Mouse (Mus musculus): ENCODE measurements at regions not wholly inside any gene's neighbourhood (a gene's known extent, or its start where the extent isn't known, plus 50 kb on each side); places are given as distances from the start of the nearest gene placed in this dataset.

DNA sequence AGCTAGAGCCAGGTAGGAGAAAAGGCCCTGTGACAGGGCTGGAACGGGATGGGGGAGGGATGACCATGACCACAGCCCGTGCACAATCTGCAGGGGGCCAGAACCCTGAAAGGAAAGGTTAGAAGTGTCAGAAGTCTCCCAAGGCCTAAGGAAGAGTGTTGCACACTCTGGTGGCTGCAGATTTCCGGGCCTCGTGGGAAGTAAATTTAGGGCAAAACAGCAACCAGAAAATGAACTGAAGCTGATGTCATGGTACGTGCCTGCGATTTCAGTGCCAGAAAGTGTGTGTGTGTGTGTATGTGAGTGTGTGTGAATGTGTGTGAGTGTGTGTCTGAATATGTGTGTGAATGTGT, 93.7 kb downstream of the Mn1 start:
- Histone ChIP-seq H3K27me3 (ENCODE audit: control insufficient read depth, insufficient read depth, low read length) (0 out of 2 replicates have a peak, but pooled peaks cover 32% of the 10 kb centered on the region), H3K27ac (ENCODE audit: low read depth) (no peak overlapping the region; the same call in 1 of the 2 replicates), H3K9ac (replicated peaks; ENCODE audit: low read depth, low read length) (no peak overlapping the region), H3K9me3 (replicated peaks; ENCODE audit: control insufficient read depth, low read length) (no peaks in the 10 kb centered on the region), H3K36me3 (replicated peaks; ENCODE audit: control insufficient read depth, insufficient read depth, low read length) (no peaks in the 10 kb centered on the region), H3K4me1 (ENCODE audit: control insufficient read depth, insufficient read depth) (peaks cover 33% of the 10 kb centered on the region), H3K4me3 (ENCODE audit: low read depth, low read length) (no peak overlapping the region), H3K4me2 (ENCODE audit: low read depth, low read length) (no peak overlapping the region)
- ATAC-seq (ENCODE audit: insufficient read depth, low read depth) (no peak), DNase-seq (ENCODE audit: low spot score) (no peak)
- WGBS, result 67% methylated on average over 6 of the region's 6 CpGs
- TF ChIP-seq EP300 (IDR thresholded peaks at IDR 0.05; ENCODE audit: low read depth) (no peak), CTCF (IDR thresholded peaks at IDR 0.05; ENCODE audit: low read depth) (no peak)

DNA sequence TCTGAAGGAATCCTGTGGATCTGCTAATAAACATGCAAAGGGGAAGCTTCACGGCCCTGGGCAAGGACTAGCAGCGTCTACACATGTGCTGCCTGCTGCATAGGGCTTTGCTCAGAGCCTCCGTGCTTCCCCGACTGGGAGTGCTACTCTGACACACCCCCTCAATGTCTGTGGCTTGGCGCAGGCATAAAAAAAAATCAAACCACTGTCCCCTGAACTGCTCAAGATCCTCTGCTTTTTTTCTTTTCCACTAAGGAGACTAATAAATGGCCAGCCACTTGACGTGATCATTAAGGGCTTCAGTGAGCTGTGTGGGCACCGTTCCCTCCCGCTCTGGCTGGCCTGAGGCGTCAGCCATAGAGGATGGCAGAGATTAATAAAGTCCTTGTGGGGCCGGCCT, 94.8 kb downstream of the Mn1 start:
- no peaks in the 10 kb centered on the region for H3K9me3 ChIP-seq (replicated peaks; ENCODE audit: control insufficient read depth, low read length)
- no peak overlapping the region for H3K27ac ChIP-seq (ENCODE audit: low read depth)
- 0 out of 2 replicates have a peak, but pooled peaks cover 32% of the 10 kb centered on the region for H3K27me3 ChIP-seq (ENCODE audit: control insufficient read depth, insufficient read depth, low read length)
- no peak for ATAC-seq (ENCODE audit: insufficient read depth, low read depth)
- H3K4me1 ChIP-seq (ENCODE audit: control insufficient read depth, insufficient read depth), result peaks cover 21% of the 10 kb centered on the region
- no peak overlapping the region for H3K4me3 ChIP-seq (ENCODE audit: low read depth, low read length)
- no peak overlapping the region for H3K9ac ChIP-seq (replicated peaks; ENCODE audit: low read depth, low read length)
- DNase-seq (ENCODE audit: low spot score), result no peak
- WGBS, result 29% methylated on average over 10 of the region's 10 CpGs
- H3K4me2 ChIP-seq (ENCODE audit: low read depth, low read length), result no peak overlapping the region
- TF ChIP-seq EP300 (IDR thresholded peaks at IDR 0.05; ENCODE audit: low read depth) (no peak), CTCF (IDR thresholded peaks at IDR 0.05; ENCODE audit: low read depth) (no peak)
- H3K36me3 ChIP-seq (replicated peaks; ENCODE audit: control insufficient read depth, insufficient read depth, low read length), result no peaks in the 10 kb centered on the region

- Histone ChIP-seq H3K27ac (ENCODE audit: low read depth) (no peak overlapping the region), H3K4me2 (ENCODE audit: low read depth, low read length) (no peak overlapping the region), H3K9me3 (replicated peaks; ENCODE audit: control insufficient read depth, low read length) (no peaks in the 10 kb centered on the region), H3K27me3 (ENCODE audit: control insufficient read depth, insufficient read depth, low read length) (0 out of 2 replicates have a peak, but pooled peaks cover 32% of the 10 kb centered on the region), H3K36me3 (replicated peaks; ENCODE audit: control insufficient read depth, insufficient read depth, low read length) (no peaks in the 10 kb centered on the region), H3K4me1 (ENCODE audit: control insufficient read depth, insufficient read depth) (peaks cover 10% of the 10 kb centered on the region; the same call in 1 of the 2 replicates), H3K9ac (replicated peaks; ENCODE audit: low read depth, low read length) (no peak overlapping the region), H3K4me3 (ENCODE audit: low read depth, low read length) (no peak overlapping the region)
- ATAC-seq (ENCODE audit: insufficient read depth, low read depth), result no peak
- TF ChIP-seq CTCF (IDR thresholded peaks at IDR 0.05; ENCODE audit: low read depth) (no peak), EP300 (IDR thresholded peaks at IDR 0.05; ENCODE audit: low read depth) (no peak)
- 53% methylated on average over 6 of the region's 6 CpGs for WGBS
- no peak for DNase-seq (ENCODE audit: low spot score)
Measured at GRCm38 (mm10) chr5:111513976-111514375, 96.8 kb downstream of the Mn1 start.

- TF ChIP-seq CTCF (IDR thresholded peaks at IDR 0.05; ENCODE audit: low read depth), result no peak
- no peak for TF ChIP-seq EP300 (IDR thresholded peaks at IDR 0.05; ENCODE audit: low read depth)
- peaks cover 11% of the 10 kb centered on the region for H3K4me1 ChIP-seq (ENCODE audit: control insufficient read depth, insufficient read depth)
- DNase-seq (ENCODE audit: low spot score) (no peak), ATAC-seq (ENCODE audit: insufficient read depth, low read depth) (no peak)
- no peak overlapping the region for H3K4me3 ChIP-seq (ENCODE audit: low read depth, low read length)
- no peaks in the 10 kb centered on the region for H3K36me3 ChIP-seq (replicated peaks; ENCODE audit: control insufficient read depth, insufficient read depth, low read length)
- H3K27me3 ChIP-seq (ENCODE audit: control insufficient read depth, insufficient read depth, low read length), result peaks cover 6% of the 10 kb centered on the region; the same call in 1 of the 2 replicates
- H3K4me2 ChIP-seq (ENCODE audit: low read depth, low read length), result no peak overlapping the region
- H3K9me3 ChIP-seq (replicated peaks; ENCODE audit: control insufficient read depth, low read length), result no peaks in the 10 kb centered on the region
- H3K27ac ChIP-seq (ENCODE audit: low read depth), result no peak overlapping the region
- 49% methylated on average over 3 of the region's 3 CpGs for WGBS
- H3K9ac ChIP-seq (replicated peaks; ENCODE audit: low read depth, low read length), result no peak overlapping the region
Measured at GRCm38 (mm10) chr5:111519059-111519458, 101.9 kb downstream of the Mn1 start.

- H3K4me2 ChIP-seq (ENCODE audit: low read depth, low read length), result no peak overlapping the region
Measured at GRCm38 (mm10) chr5:111519500-111520041, 102.4 kb downstream of the Mn1 start.

DNA sequence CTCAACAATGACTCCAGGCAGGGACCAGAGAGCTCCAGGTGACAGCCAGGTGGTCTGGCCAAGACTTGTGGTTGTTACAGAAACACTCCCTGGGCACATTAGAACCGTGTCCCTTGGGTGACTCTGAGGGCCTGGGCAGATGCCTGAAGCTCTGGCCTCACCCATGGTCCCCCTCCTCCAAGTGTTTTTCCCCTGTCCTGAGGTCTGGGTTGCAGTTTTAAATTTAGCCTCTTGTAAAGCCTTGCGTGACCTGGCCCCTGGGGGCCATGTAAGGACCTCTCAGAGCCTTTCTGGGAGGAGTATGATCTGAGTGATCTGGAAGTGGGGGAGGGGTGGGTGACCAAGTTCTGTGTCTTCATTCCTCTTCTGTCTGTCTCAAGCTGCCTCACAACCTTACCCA, 104.7 kb downstream of the Mn1 start:
- no peak for DNase-seq (ENCODE audit: low spot score)
- Histone ChIP-seq H3K4me2 (ENCODE audit: low read depth, low read length) (no peak overlapping the region), H3K27me3 (ENCODE audit: control insufficient read depth, insufficient read depth, low read length) (peaks cover 19% of the 10 kb centered on the region; the same call in 1 of the 2 replicates), H3K9me3 (replicated peaks; ENCODE audit: control insufficient read depth, low read length) (no peaks in the 10 kb centered on the region), H3K4me3 (ENCODE audit: low read depth, low read length) (no peak overlapping the region), H3K9ac (replicated peaks; ENCODE audit: low read depth, low read length) (no peak overlapping the region), H3K36me3 (replicated peaks; ENCODE audit: control insufficient read depth, insufficient read depth, low read length) (no peaks in the 10 kb centered on the region), H3K27ac (ENCODE audit: low read depth) (no peak overlapping the region), H3K4me1 (ENCODE audit: control insufficient read depth, insufficient read depth) (peaks cover 11% of the 10 kb centered on the region)
- ATAC-seq (ENCODE audit: insufficient read depth, low read depth), result no peak
- WGBS, result 72% methylated on average over 2 of the region's 2 CpGs
- TF ChIP-seq EP300 (IDR thresholded peaks at IDR 0.05; ENCODE audit: low read depth) (no peak), CTCF (IDR thresholded peaks at IDR 0.05; ENCODE audit: low read depth) (no peak)

More at GRCm38 (mm10) chr5:111519500-111520041, 102.4 kb downstream of the Mn1 start:
- TF ChIP-seq CTCF (IDR thresholded peaks at IDR 0.05; ENCODE audit: low read depth) (no peak), EP300 (IDR thresholded peaks at IDR 0.05; ENCODE audit: low read depth) (no peak)
- no peaks in the 10 kb centered on the region for H3K36me3 ChIP-seq (replicated peaks; ENCODE audit: control insufficient read depth, insufficient read depth, low read length)
- no peak for DNase-seq (ENCODE audit: low spot score)
- WGBS, result 16% methylated on average over 7 of the region's 7 CpGs
- ATAC-seq (ENCODE audit: insufficient read depth, low read depth), result 0 out of 2 replicates have a peak, but pooled peaks have one; percentile 45
- H3K4me1 ChIP-seq (ENCODE audit: control insufficient read depth, insufficient read depth), result peaks cover 11% of the 10 kb centered on the region
- H3K9me3 ChIP-seq (replicated peaks; ENCODE audit: control insufficient read depth, low read length), result no peaks in the 10 kb centered on the region
- peaks cover 8% of the 10 kb centered on the region; the same call in 1 of the 2 replicates for H3K27me3 ChIP-seq (ENCODE audit: control insufficient read depth, insufficient read depth, low read length)
- H3K27ac ChIP-seq (ENCODE audit: low read depth), result no peak overlapping the region
- no peak overlapping the region for H3K4me3 ChIP-seq (ENCODE audit: low read depth, low read length)
- no peak overlapping the region for H3K9ac ChIP-seq (replicated peaks; ENCODE audit: low read depth, low read length)
